Mouse (Mus musculus): Measurements from ENCODE around the gene Nupr1.

GRCm38 (mm10) chr7:126619559-126620275, 10.9 kb downstream of the Nupr1 start:
- TF ChIP-seq CTCF (conservative IDR thresholded peaks at IDR 0.05; ENCODE audit: insufficient read depth, insufficient read length, low read depth, low read length) = no peak
- no peak for TF ChIP-seq POLR2A (IDR thresholded peaks at IDR 0.05; ENCODE audit: low read depth, low read length)

Data from kidney, adult 2 months (tissue).